Mouse (Mus musculus) activated CD4-positive, CD25-positive, alpha-beta regulatory T cell, adult 4 months (primary cell): ENCODE results near the gene Taar8b. TPM values are rescaled to one million over a fixed set of nuclear protein-coding genes. Genes with fewer than 3 reads are reported as not detected.
"Not testable (repeated sequence)": the region's sequence is repeated elsewhere in the genome, so short reads cannot be mapped to it uniquely, and the experiment has no call there.

Source experiments
- ATAC-seq: one replicate; pipeline ENCODE4 v1.8.0; 2017
- polyA plus RNA-seq, 2 experiments: library from polyadenylated mRNA; unstranded; fragments of 100-300 nt; shearing (Covaris generic); gene quantifications; one replicate each; pipeline ENCODE4 v1.2.1; 2017

Gene Taar8b
- polyA plus RNA-seq: not detected

DNA sequence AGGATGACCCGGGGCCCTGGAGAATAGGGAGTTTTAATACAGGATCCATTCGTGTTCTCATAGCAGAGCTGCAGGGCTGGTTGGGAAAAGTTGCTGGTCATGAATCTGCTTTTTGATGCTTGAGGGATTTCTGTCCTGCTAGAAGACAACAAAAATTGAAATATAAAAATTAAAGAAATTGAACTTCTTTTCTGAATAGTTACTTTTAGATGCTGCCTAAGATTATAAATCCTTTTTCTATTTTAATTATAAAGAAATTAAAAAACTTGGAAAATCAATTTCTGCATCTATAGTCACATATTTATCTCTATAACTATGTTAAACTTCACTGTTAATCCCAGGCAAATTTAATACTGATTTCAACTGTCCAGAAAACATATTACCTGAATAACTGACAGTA is at the start of gene Taar8b:
Gene Taar8b (minus strand): TSS at position 101 of the 400 bp plus-strand sequence.
- no peak for ATAC-seq

DNA sequence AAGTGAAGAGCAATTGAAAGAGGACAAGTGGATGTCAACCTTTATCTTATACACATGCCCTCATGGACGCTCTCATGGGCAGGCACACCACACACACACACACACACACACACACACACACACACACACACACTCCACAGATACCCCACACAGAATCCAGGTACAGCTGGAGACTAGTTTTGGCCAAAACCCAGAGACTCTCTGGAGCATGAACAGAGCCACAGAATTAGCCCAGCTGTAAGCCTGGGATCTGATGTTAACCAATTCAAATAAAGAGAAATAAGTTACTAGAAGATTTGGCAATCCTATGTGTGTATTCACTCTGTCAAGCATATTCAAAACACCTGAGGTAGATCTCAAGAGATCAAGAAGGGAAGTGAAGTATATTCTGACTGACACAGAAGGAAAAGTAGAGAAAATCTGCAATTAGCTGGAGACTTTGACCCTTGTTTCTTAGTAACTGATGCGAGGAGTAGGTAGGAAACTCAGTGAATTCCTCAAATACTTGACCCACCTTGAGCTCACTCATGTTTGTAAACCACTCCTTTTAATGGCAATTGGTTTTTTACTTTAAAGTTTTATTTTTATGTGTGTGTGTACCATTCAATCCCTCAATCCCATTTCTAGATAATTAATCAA is 46.6 kb upstream of the Taar8b start:
- ATAC-seq: no peak

DNA sequence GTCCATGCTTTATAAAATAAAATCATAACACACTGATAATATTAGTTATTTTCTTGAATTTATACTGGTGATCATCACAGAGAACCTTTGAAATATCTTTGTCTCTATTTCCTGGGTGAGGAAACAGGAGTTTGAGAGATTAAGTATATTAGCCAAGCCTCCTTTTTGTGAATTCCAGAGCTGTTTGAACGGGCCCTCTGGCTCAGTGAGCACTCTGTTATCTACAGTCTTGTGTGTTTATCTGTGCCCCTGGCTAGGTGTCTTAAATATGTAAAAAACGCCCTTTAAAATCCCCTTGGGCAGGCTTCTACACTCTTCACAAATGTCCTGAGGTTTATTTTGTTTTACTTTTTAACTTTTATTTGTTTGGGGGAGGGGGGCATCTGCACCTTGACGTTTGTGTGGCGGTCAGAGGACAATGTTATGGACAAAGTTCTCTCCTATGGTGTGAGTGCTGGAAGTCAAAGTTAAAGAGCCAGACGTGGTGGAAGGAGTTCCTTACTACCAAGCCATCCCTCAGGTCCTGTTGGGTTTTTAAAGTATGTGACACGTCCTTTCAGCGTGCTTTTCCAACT is 42.1 kb upstream of the Taar8b start:
- no peak for ATAC-seq

DNA sequence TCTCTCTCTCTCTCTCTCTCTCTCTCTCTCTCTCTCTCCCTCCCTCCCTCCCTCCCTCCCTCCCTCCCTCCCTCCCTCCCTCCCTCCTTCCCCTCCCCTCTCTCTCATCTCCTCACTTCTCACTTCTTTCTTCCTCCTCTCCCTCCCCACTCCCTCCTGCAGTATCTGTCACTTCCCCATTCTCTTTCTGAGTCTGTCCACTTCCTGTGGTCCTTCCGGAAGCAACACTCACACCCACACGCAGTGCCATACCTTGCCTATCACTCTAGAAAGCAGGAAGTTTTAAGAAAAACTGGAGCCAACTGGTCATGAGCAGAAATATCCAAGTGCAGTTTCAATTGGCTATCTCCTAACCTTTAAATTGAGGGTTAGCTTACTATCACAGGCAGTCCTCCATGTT is 41.0 kb upstream of the Taar8b start:
- ATAC-seq: no peak

DNA sequence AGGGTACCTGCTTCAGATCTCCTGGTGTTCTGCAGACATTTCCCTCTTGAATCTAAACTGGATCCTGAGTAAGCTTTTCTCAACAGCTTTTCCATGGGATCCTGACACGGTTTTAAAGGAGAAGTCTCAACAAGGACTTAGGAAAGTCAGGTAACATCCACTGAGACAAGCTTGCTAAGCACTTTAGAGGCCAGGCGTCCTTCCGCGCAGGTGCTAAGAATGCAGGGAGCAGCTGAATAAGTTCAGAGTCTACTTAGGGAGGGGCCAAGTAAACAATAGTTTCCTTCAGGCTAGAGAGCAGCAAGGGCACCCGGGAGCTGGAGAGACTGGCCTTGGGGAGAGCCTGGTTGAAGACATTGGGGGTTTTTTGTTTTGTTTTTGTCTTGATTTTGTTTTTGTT is 40.2 kb upstream of the Taar8b start:
- ATAC-seq: no peak

DNA sequence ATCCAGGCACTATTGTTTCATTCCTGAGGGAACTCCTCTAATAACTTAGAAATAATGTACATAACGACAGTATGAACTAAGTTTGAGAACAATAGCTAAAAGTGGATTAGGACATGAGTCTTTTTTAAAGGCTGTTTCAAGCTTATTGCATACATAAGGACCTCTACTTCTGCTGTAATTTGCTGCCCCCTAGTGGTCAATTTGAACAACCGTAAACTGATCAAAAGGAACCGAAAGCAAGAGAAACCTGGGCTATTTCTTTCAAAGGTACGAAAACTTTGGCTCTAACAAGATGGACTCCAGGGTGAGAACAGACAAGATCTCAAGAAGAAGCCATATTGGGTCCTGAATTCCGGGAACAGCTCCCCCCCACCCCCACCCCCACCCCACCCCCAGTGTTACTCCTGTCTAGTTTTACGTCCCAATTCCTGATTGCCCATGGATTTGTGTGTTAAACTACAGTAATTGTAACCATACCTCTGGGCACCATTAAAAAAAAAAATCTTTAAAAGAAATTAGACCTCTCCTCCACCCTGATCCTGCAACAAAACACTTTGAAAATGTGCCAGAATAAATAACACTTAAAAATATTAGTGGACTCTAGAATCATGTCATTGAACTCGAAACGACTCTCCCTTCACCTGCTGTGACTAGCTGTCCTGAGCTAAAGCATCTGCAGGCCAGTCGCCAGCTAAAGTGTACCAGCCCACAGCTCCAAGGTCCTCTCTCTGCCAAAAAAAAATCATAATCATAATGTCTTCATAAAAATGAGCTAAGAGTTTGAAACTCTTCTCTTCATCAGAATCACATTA is 39.6 kb upstream of the Taar8b start:
- peak; percentile 93 for ATAC-seq

DNA sequence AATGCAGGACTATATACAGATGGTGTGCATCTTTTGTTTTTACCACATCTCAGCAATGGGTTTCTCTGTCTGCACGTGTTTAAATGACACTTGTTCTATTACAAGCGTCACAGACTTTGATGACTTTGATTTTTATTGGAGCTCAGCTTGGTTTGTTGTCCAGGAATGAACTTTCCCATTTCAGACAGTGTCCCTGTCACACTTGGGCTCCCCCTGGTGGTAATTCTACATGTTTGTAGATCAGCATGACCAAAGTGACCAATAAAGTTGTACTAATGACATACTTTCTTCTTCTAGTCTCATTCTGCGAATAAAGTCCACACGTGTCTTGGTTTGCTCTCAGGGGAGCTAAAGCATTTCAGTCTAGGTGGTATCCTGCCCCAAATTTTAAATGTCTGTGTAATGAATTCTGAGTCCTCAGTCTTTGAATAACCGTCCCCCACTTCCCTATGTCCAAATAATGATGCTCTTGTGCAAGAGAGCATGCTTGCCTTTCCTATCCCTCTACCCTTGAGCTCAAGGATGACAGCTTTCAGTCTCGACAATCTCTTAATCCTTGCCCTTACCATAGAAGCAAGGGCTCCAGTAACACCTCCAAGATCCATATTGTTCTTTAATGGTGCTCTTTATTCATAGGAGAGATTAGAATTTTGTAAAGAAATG is 19.2 kb upstream of the Taar8b start:
- ATAC-seq: no peak

DNA sequence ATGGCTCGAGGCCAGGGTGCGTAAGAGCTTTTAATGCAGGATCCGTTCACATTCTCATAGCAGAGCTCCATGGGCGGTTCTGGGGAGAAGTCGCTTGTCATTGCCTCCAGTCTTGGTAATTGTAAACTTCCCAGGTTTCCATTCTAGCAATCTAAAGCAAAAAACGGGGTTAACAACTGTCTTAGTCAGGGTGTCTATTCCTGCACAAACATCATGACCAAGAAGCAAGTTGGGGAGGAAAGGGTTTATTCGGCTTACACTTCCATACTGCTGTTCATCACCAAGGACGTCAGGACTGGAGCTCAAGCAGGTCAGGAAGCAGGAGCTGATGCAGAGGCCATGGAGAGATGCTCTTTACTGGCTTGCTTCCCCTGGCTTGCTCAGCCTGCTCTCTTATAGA is 17.3 kb upstream of the Taar8b start, which contains the start of gene Taar9:
Gene Taar9 (minus strand): TSS at position 101 of the 400 bp plus-strand sequence.
- not testable (repeated sequence) for ATAC-seq

DNA sequence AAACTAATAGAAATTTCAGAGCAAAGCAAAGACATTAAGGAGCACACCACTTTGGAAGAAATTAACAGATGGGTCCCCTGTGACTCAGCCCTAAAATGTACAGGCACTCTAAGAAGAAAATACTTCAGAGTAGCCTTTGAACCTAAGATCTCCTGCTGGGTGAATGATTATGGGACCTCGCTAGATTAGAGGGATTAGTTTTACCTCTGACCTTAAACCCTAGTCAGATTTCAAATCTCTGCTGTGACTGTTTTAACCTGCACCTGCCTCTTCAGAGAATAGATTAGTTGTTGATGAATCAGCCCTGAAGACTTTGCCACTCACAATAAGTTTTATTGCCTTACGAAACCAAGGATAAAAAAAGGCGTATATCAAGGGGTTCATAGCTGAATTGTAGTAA is 16.1 kb upstream of the Taar8b start:
- ATAC-seq: no peak

DNA sequence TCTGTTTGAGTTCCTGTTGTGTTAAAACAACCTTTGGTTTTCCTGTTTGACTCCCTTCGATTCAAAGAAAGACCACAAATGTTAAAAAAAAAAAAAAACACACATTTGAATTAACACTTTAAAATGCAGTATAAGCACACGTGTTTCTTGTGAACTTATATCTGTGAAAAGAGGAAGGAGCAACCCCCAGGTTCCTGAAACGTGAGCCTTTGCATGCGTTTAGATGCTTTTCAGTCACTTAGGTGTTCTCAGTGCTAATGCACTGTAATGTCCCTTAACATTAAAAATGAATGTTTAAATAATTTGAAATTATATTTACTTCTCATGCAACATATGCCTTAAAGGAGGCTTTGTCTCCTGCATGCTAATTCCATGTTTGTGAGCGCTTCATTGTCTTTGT is 15.7 kb upstream of the Taar8b start:
- ATAC-seq: no peak

DNA sequence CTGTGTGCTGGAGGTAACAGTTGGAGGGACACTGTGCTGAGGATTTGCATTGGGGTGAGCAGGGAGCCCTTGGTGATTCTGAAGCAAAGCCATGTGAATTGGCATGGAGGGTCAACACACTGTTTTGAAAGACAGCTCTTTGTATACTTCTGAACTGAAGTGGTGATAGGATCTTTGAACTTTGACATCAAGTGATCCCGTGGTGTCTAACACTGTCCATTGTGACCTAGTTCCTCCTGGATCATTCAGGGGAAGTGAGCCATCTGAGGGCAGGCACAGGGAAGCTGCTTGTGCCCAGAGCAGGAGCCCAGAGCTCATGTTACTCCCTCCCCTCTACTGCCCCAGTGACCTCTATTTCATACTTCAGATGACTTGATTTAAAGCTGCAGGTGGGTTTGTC is 11.2 kb upstream of the Taar8b start:
- not testable (repeated sequence) for ATAC-seq

DNA sequence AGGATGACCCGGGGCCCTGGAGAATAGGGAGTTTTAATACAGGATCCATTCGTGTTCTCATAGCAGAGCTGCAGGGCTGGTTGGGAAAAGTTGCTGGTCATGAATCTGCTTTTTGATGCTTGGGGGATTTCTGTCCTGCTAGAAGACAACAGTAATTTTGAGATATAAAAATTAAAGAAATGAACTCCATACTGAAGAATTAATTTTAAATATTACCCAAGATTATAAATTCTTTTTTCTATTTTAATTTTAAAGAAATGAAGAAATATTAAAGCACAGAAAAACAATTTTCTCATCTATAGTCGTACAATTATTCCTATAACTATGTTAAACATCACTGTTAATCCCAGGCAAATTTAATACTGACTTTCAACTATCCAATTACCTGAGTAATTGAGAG is 9.7 kb upstream of the Taar8b start, which contains the start of gene Taar8c:
Gene Taar8c (minus strand): TSS at position 101 of the 400 bp plus-strand sequence.
- not testable (repeated sequence) for ATAC-seq

DNA sequence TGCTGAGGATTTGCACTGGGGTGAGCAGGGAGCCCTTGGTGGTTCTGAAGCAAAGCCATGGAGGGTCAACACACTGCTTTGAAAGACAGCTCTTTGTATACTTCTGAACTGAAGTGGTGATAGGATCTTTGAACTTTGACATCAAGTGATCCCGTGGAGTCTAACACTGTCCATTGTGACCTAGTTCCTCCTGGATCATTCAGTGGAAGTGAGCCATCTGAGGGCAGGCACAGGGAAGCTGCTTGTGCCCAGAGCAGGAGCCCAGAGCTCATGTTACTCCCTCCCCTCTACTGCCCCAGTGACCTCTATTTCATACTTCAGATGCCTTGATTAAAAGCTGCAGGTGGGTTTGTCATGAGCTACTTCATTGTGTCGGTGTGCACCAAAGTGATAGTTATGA is 4.9 kb upstream of the Taar8b start:
- not testable (repeated sequence) for ATAC-seq

DNA sequence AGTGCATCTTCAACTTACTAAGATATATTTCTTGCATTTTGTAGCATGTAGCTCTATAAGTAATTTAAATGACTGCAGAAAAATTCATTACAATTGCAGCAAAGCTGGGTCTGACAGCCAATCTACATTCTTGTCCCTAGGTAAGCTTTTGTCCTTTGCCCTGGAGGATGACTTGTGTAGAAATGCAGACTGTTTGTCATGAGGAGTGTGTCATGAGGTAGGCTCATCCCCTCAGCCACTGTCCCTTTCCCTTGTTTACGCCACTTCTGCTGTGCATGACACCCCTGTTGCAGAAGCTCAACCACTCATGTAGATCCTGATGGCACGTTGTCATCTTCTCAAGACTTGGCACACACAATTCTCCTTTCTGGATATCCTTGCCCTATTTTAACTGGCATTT is 4.9 kb downstream of the Taar8b start:
- no peak for ATAC-seq

DNA sequence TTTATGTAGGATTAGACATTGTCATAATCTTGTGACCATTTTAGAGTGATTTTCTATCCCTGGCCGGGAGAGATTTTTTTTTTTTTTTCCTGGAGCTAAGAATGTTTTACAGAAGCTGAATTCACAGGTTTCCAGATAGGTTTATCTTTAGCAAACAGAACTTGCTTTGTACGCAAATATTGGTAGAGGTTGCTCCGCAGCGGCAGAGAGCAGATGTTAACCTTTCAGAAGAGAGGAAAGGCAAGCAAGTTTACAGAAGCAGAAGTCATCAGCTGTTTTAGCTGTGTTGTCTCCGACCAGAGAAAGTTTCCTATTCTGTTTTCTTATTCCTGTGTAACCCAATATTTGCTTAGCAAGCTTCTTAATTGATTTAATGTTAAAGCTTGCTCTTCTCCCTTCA is 5.5 kb downstream of the Taar8b start:
- ATAC-seq: no peak

DNA sequence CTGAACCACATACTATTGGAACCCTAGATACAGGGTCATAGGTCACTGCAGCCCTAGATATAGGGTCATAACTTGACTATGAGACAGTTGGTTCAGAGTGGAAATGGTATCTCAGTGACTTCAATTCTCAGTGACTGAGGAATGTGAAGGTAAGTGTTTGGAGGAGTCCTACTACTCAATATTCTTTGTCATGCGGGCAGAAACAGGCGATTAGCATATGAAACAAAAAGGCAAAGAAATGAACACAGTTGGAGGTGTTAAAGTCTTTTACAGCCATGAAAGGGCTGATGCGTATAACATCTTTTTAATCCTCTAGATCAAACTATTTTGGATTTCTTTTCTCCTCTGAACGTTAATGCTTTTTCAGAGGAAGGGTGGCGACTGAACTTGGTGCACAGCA is 6.2 kb downstream of the Taar8b start:
- no peak for ATAC-seq

DNA sequence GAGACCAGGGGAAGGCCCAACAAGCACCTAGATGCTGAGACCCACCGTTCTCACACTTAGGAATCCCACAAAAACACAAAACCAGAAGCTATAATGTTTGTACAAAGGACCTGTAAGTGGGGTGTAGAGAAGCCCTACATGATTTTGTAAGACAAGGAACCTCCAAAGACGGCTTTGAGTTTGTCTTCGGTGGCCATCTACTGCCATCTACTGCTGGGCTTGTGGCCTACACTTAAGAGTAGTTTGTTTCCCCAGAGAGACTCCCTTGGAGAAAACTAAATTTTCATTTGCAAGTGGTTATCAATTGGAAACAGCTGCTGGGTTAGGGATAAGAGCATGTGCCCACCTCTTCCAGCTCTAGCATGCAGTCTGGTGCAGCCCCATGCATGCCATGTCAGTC is 11.9 kb downstream of the Taar8b start:
- no peak for ATAC-seq

DNA sequence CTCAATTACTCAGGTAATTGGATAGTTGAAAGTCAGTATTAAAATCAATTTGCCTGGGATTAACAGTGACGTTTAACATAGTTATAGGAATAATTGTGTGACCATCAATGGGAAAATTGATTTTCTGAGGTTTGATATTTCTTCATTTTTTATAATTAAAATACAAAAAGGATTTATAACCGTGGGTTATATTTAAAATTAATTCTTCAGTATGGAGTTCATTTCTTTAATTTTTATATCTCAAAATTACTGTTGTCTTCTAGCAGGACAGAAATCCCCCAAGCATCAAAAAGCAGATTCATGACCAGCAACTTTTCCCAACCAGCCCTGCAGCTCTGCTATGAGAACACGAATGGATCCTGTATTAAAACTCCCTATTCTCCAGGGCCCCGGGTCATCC is 15.9 kb downstream of the Taar8b start, which contains the start of gene Taar8a:
Gene Taar8a (plus strand): TSS at position 301 of the 400 bp plus-strand sequence.
- not testable (repeated sequence) for ATAC-seq

DNA sequence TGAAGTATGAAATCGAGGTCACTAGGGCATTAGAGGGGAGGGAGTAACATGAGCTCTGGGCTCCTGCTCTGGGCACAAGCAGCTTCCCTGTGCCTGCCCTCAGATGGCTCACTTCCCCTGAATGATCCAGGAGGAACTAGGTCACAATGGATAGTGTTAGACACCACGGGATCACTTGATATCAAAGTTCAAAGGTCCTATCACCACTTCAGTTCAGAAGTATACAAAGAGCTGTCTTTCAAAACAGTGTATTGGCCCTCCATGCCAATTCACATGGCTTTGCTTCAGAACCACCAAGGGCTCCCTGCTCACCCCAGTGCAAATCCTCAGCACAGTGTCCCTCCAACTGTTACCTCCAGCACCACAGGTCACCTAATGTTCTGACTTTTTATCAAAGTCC is 17.3 kb downstream of the Taar8b start:
- ATAC-seq: not testable (repeated sequence)

DNA sequence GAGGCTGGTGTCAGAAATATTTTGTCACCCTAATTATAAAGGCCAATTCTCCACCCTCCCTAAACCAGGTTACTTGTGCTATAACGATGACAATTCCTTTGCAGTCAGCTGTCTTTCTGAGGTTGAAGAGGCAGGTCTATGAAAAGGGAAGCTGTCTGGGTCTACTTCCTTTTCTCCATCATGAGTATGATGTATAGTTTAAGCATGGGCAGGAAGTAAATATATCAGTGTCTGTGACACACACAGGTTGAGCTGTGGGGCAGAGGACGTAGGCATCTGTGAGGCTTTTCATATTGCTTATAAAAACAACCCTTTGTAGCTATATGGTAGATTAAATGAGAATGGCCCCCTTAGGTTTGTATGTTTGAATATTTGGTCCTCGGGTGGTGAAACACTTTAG is 33.1 kb downstream of the Taar8b start:
- ATAC-seq: no peak

DNA sequence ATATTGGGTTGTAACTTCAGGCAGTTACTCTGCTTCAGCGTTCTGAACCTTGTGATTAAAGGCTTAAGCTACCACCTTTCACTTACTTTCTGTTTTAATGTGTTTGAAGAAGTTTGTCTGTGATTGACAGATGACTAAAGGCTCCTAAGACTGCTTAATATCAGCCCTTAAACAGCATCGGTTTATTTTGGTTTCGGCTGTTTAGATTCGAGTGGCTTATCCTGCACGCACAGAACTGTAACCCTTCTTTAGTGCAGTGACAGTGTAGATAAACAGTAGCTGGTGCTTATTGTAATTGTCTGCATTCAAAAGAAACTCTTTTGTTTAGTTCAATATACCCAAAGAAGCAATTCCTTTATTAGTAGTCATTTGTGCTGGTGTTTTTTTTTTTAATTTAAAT is 40.1 kb downstream of the Taar8b start:
- no peak for ATAC-seq

DNA sequence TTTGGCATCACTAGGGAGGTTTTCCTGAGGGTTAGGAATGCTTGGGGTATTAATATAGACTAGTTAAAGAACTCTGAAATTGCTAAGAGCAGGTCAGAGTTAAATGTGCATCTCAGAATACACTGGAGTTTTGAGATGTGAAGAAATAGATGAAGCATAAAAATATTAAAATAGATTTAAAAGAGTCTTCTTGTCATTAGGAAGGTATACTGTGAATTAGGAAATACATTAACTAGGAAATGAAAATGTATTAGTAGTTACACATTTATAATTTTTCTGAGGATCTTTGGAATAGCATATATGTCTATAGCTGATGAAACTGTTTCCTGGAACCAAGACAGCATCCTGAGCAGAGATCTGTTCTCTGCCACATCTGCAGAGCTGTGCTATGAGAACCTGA is 42.9 kb downstream of the Taar8b start, which contains the start of gene Taar7f:
Gene Taar7f (plus strand): TSS at position 301 of the 400 bp plus-strand sequence.
- ATAC-seq: no peak
